Mouse (Mus musculus): ENCODE data around the gene Grn. TPM values are rescaled to one million over a fixed set of nuclear protein-coding genes. Genes with fewer than 3 reads are reported as not detected.
"Not testable (repeated sequence)": the region's sequence is repeated elsewhere in the genome, so short reads cannot be mapped to it uniquely, and the experiment has no call there.

The Grn gene
- 10 to 100 TPM; 12.6 to 32.3 TPM for total RNA-seq (2021)
- long read RNA-seq, experiment 1, transcript Grn-201 (13 exons, 2,340 nt), result major isoform, 24 of 28 reads
- long read RNA-seq, experiment 1, partial matches to known transcripts, result 4 of 28 reads
- long read RNA-seq, experiment 1, other reads (novel, unspliced or antisense), result 0 of 28 reads
- long read RNA-seq, experiment 2, transcript Grn-201 (13 exons, 2,340 nt), result major isoform, 18 of 30 reads
- long read RNA-seq, experiment 2, partial matches to known transcripts, result 6 of 30 reads
- long read RNA-seq, experiment 2, other reads (novel, unspliced or antisense), result 6 of 30 reads

DNA sequence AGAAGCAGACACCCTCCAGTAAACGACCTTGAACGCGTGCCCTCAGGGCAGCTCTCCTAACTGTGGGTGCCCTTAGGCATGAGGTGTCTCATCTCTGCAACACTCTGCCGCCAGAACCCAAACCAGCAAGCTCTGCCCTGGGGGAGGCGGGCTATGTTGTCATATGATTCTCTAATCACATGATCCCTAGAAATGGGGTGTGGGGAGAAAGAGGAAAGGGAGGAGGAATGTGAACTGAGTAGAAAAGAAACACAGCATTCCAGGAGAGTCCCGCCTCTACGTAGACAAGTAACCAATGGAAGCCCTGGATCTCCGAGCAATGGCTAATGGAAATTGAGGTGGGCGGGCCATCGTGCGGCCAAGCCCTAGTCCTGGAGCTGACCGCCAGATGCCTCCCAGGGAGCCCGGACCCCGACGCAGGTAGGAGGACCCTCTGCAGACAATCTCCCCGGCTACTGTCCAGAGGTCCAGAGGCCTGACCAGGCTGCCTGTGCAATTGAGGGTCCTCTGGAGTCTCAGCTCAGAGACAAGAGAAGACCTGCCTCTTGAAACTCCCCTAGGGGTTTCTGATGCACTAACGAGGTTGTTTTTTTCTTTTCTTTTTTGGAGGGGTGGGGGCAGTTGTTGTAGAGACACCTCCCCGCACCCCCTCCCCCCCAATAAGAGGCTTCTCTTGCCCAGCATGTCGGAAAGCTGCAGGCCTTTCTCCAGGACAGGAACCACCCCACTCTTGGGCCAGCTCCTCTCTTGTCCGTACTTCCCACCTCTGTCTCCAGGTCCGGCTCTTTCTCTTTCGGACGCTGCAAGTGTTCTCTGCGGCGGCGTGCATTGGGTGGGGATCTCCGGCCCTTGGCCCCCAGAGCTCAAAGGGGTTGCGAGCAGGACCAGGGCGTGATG is at the start of gene Grn:
Gene Grn (plus strand): TSS at position 195 of the 897 bp plus-strand sequence.
- Histone ChIP-seq H3K4me3 (peak within 1 kb of the TSS; percentile 84), H3K27ac (peak within 1 kb of the TSS; percentile 91)
- DNase-seq, result peak; percentile 91
- TF ChIP-seq CTCF (IDR thresholded peaks at IDR 0.05), result no peak
- intact Hi-C loops (cut with DNase I), result loop anchor here (1.0 kb wide), 1 partner anchor 19 kb away; no protein-coding TSS in a partner anchor

GRCm38 (mm10) chr11:102381341-102382100 is 48.6 kb upstream of the Grn start:
- Histone ChIP-seq H3K27ac (no peak overlapping the region), H3K4me3 (no peak overlapping the region)
- TF ChIP-seq CTCF (IDR thresholded peaks at IDR 0.05), result no peak
- peak; percentile 4 for DNase-seq
- intact Hi-C loops (cut with DNase I), result no loop called here

- TF ChIP-seq CTCF (IDR thresholded peaks at IDR 0.05), result no peak
- intact Hi-C loops (cut with DNase I), result no loop called here
- no peak overlapping the region for H3K4me3 ChIP-seq
- H3K27ac ChIP-seq, result no peak overlapping the region
- no peak for DNase-seq
Measured at GRCm38 (mm10) chr11:102382794-102383193, 47.3 kb upstream of the Grn start.

- Histone ChIP-seq H3K4me3 (no peak overlapping the region), H3K27ac (no peak overlapping the region)
- DNase-seq, result no peak
- intact Hi-C loops (cut with DNase I), result no loop called here
- no peak for TF ChIP-seq CTCF (IDR thresholded peaks at IDR 0.05)
Measured at GRCm38 (mm10) chr11:102383365-102384136, 46.6 kb upstream of the Grn start.

DNA sequence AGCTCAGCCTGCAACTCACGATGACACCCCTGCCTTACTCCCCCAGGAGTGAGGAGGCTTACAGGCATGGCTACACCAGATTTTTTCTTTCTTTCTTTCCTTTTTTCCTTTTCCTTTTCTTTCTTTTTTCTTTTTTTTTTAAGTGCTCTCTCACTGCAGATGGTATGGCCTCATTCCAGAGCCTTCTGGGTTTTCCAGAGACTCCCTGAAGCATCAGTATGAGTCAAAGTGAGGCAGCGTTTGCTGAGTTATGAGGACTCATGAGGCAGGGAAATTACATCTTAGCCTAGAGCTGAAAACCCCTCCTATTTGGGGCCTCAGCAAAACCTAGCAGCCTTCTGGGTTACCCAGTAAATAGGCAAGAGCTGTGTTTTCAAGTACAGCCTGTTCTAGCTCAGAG is 45.7 kb upstream of the Grn start:
- Histone ChIP-seq H3K4me3 (no peak overlapping the region), H3K27ac (no peak overlapping the region)
- no peak for DNase-seq
- intact Hi-C loops (cut with DNase I), result no loop called here
- no peak for TF ChIP-seq CTCF (IDR thresholded peaks at IDR 0.05)

- H3K27ac ChIP-seq, result no peak overlapping the region
- no peak for DNase-seq
- H3K4me3 ChIP-seq, result no peak overlapping the region
- no peak for TF ChIP-seq CTCF (IDR thresholded peaks at IDR 0.05)
- intact Hi-C loops (cut with DNase I), result no loop called here
Measured at GRCm38 (mm10) chr11:102385075-102385474, 45.0 kb upstream of the Grn start.

- TF ChIP-seq CTCF (IDR thresholded peaks at IDR 0.05), result no peak
- H3K27ac ChIP-seq, result no peak overlapping the region
- no peak for DNase-seq
- H3K4me3 ChIP-seq, result no peak overlapping the region
- intact Hi-C loops (cut with DNase I), result no loop called here
Measured at GRCm38 (mm10) chr11:102386121-102386520, 44.0 kb upstream of the Grn start.

- H3K27ac ChIP-seq; intact Hi-C loops (cut with DNase I); H3K4me3 ChIP-seq; DNase-seq: not testable (repeated sequence)
Measured at GRCm38 (mm10) chr11:102389436-102389835, 40.7 kb upstream of the Grn start.

DNA sequence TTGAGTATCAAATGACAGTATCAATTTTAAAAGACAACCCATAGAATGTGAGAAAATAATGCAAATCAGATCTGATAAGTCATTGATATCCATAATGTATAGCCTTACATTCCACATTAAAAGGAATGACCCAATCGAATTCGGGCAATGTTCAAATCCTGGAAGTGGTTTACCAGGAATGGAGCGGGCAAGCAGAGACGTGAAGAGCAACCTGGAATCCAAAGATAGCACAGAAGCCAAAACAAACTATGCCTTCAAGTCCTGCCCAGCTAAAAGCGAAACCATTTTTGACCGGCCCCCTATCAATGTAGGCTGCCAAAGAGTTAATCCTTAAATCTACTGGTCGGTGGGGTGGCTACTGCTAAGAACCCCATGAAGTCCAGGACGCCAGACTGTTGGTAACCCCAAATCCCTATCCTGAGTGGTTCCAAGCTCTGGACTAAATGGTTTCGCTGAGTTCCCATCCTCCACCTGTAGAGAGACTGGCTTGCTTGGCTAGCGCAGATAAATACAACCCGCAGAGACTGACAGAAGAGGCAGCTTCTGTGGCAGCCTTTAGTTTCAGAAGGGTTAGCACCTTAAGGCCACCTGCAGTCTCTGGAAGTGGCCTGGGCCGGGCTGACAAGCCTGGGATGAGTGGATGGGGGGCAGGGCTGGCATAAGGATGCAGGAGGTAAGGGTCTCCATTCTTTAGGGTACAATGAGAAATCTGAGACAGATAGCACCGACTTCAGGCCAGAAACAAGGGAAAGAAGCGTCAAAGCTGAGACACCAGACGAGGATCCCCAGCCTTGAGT is 37.5 kb upstream of the Grn start:
- no peak for DNase-seq
- peak overlapping the region; percentile 61 for H3K4me3 ChIP-seq
- H3K27ac ChIP-seq, result no peak overlapping the region
- intact Hi-C loops (cut with DNase I), result no loop called here
- no peak for TF ChIP-seq CTCF (IDR thresholded peaks at IDR 0.05)

GRCm38 (mm10) chr11:102393238-102393634 is 36.9 kb upstream of the Grn start, which contains the start of gene Rundc3a:
TSS of gene Rundc3a (plus strand) at chr11:102393403.
- intact Hi-C loops (cut with DNase I), result no loop called here
- no peak for TF ChIP-seq CTCF (IDR thresholded peaks at IDR 0.05)
- Histone ChIP-seq H3K4me3 (peak within 1 kb of the TSS; percentile 61), H3K27ac (no peak within 1 kb of the TSS)
- peak; percentile 82 for DNase-seq

GRCm38 (mm10) chr11:102393719-102394420 is 36.2 kb upstream of the Grn start:
- intact Hi-C loops (cut with DNase I), result no loop called here
- Histone ChIP-seq H3K27ac (no peak overlapping the region), H3K4me3 (peak overlapping the region; percentile 61)
- DNase-seq, result no peak
- no peak for TF ChIP-seq CTCF (IDR thresholded peaks at IDR 0.05)
